Mouse (Mus musculus): ENCODE data around the gene Tenm2. TPM values are rescaled to one million over a fixed set of nuclear protein-coding genes. Genes with fewer than 3 reads are reported as not detected.
A peak's percentile ranks its signal among the peaks of the same experiment; 100 is the strongest.

The Tenm2 gene
- total RNA-seq (2021) = under 1 TPM; 0.05 to 0.06 TPM

- peak in 1 of 2 experiments; percentile 1 for DNase-seq
- intact Hi-C loops (cut with DNase I) = no loop called here
These were observed at the start of gene Tenm2 for GRCm38 (mm10) chr11:37235914-37236600. TSS of gene Tenm2 (minus strand) at chr11:37235964.

GRCm38 (mm10) chr11:37285186-37285585 lies 49.4 kb upstream of the Tenm2 start:
- DNase-seq = no peak
- intact Hi-C loops (cut with DNase I) = no loop called here

GRCm38 (mm10) chr11:37248796-37249195 lies 13.0 kb upstream of the Tenm2 start:
- intact Hi-C loops (cut with DNase I) = no loop called here

GRCm38 (mm10) chr11:37237096-37237725 lies 1.4 kb upstream of the Tenm2 start:
- intact Hi-C loops (cut with DNase I) = no loop called here
- no peak for DNase-seq

More at GRCm38 (mm10) chr11:37248796-37249195, 13.0 kb upstream of the Tenm2 start:
- DNase-seq = no peak

- intact Hi-C loops (cut with DNase I) = no loop called here
These were observed 878 bp upstream of the Tenm2 start for GRCm38 (mm10) chr11:37236601-37237083.

GRCm38 (mm10) chr11:37235021-37235795 lies 556 bp downstream of the Tenm2 start:
- DNase-seq = no peak
- intact Hi-C loops (cut with DNase I) = no loop called here

More at GRCm38 (mm10) chr11:37236601-37237083, 878 bp upstream of the Tenm2 start:
- DNase-seq = peak; percentile 2 to 3

- intact Hi-C loops (cut with DNase I) = no loop called here
- DNase-seq = no peak
These were observed 8.4 kb downstream of the Tenm2 start for GRCm38 (mm10) chr11:37227404-37227803.

- intact Hi-C loops (cut with DNase I) = no loop called here
- no peak for DNase-seq
These were observed 8.8 kb downstream of the Tenm2 start for GRCm38 (mm10) chr11:37226943-37227342.

- intact Hi-C loops (cut with DNase I) = no loop called here
- DNase-seq = no peak
These were observed 13.0 kb downstream of the Tenm2 start for GRCm38 (mm10) chr11:37222737-37223136.

GRCm38 (mm10) chr11:37222056-37222455 lies 13.7 kb downstream of the Tenm2 start:
- DNase-seq = no peak
- intact Hi-C loops (cut with DNase I) = no loop called here

- intact Hi-C loops (cut with DNase I) = no loop called here
- no peak for DNase-seq
These were observed 14.8 kb downstream of the Tenm2 start for GRCm38 (mm10) chr11:37220921-37221320.

- peak; percentile 27 to 46 for DNase-seq
- intact Hi-C loops (cut with DNase I) = loop anchor here (1.0 to 5.0 kb wide), 4 partner anchors 139 to 1139 kb away; no protein-coding TSS in a partner anchor
These were observed 49.6 kb downstream of the Tenm2 start for GRCm38 (mm10) chr11:37186132-37186531.

GRCm38 (mm10) chr11:37177426-37177825 lies 58.3 kb downstream of the Tenm2 start:
- intact Hi-C loops (cut with DNase I) = no loop called here
- no peak for DNase-seq

GRCm38 (mm10) chr11:37153933-37154880 lies 81.6 kb downstream of the Tenm2 start:
- DNase-seq = no peak
- intact Hi-C loops (cut with DNase I) = no loop called here

- intact Hi-C loops (cut with DNase I) = no loop called here
These were observed 82.4 kb downstream of the Tenm2 start for GRCm38 (mm10) chr11:37153382-37153781.

GRCm38 (mm10) chr11:37150011-37150410 lies 85.8 kb downstream of the Tenm2 start:
- intact Hi-C loops (cut with DNase I) = no loop called here
- no peak for DNase-seq

More at GRCm38 (mm10) chr11:37153382-37153781, 82.4 kb downstream of the Tenm2 start:
- no peak for DNase-seq

GRCm38 (mm10) chr11:37143996-37144395 lies 91.8 kb downstream of the Tenm2 start:
- intact Hi-C loops (cut with DNase I) = no loop called here
- no peak for DNase-seq

- intact Hi-C loops (cut with DNase I) = no loop called here
- DNase-seq = no peak
These were observed 92.3 kb downstream of the Tenm2 start for GRCm38 (mm10) chr11:37143478-37143877.

GRCm38 (mm10) chr11:37128893-37129292 lies 106.9 kb downstream of the Tenm2 start:
- no peak for DNase-seq
- intact Hi-C loops (cut with DNase I) = no loop called here

GRCm38 (mm10) chr11:37118058-37118457 lies 117.7 kb downstream of the Tenm2 start:
- intact Hi-C loops (cut with DNase I) = no loop called here
- peak; percentile 11 to 17 for DNase-seq
